Mouse (Mus musculus) megakaryocyte, embryonic 14.5 days (primary cell): ENCODE results near the gene Asb7. TPM values are rescaled to one million over a fixed set of nuclear protein-coding genes. Genes with fewer than 3 reads are reported as not detected.

Source experiments
- H3K27me3 ChIP-seq: replicated peaks from 2 replicates; pipeline ENCODE3; 2012; ENCODE audit warnings: inconsistent platforms
- H3K36me3 ChIP-seq: replicated peaks from 2 replicates; pipeline ENCODE3; 2012; ENCODE audit warnings: low read length, inconsistent platforms, mixed read lengths
- H3K4me1 ChIP-seq: 2 replicates; pipeline ENCODE4 v1.6.1; 2012; ENCODE audit warnings: inconsistent platforms
- H3K4me3 ChIP-seq: replicated peaks from 2 replicates; pipeline ENCODE3; 2012; ENCODE audit warnings: moderate library complexity, mild to moderate bottlenecking, inconsistent platforms
- H3K9me3 ChIP-seq: 2 replicates; pipeline ENCODE4 v1.6.1; 2012; ENCODE audit warnings: inconsistent platforms
- FLI1 ChIP-seq: IDR thresholded peaks from 2 replicates; pipeline ENCODE4 v1.6.1; 2012; ENCODE audit warnings: low read length, inconsistent platforms, mixed read lengths
- GATA1 ChIP-seq: IDR thresholded peaks from 3 replicates; pipeline ENCODE4 v1.6.1; 2012; ENCODE audit warnings: mixed read lengths, low read length, inconsistent platforms, borderline replicate concordance
- polyA plus RNA-seq: library from polyadenylated mRNA; stranded (reverse); fragments of >175 nt; gene quantifications from 2 replicates; pipeline ENCODE4 v1.2.3, GENCODE M21; 2012; ENCODE audit warnings: low replicate concordance; ENCODE audit not compliant: insufficient read depth

The Asb7 gene
- 6.7 and 12.0 TPM in 2 replicates for polyA plus RNA-seq

DNA sequence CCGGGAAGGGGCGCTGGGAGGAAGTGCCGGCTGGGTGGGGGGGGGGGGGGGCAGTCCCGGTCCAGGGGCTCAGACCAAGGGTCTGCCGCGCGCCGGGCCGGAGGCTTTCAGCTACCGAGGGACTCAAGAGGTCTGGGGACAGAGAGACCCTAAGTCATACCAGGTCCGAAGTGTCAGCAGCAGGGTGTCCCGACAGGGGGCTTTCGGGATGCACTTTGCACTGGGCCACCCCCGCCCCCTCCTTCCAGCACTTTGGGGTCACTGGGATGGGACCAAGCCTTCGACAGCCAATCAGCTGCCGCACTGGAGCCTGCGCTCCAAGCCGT is at the start of gene Asb7:
TSS of gene Asb7 (minus strand) at position 303 of the 326 bp plus-strand sequence.
- Histone ChIP-seq H3K27me3 (no peaks in the 10 kb centered on the region), H3K9me3 (no peaks in the 10 kb centered on the region), H3K36me3 (peaks cover 31% of the 10 kb centered on the region), H3K4me1 (peaks cover 28% of the 10 kb centered on the region), H3K4me3 (peak within 1 kb of the TSS; percentile 100)
- TF ChIP-seq FLI1 (no peak), GATA1 (no peak)

DNA sequence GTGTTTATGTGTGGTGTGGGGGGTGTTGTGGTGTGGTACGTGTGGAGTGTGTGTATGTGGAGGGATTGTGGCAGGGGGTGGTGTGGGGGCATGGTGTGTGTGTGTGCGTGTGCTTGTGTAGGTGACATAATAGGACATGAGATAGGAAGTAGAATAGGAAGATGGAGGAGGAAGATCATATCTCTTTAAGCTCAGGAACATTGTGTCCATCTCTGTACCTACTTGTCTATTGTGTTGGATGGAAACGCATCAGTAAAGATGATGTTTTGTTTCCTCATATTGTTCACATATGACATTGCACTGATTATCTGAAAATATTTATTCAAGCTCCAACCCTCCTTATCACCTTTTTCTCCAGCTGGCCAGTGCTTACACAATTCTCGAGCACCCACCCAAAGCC is 48.0 kb upstream of the Asb7 start:
- peaks cover 8% of the 10 kb centered on the region; the same call in 1 of the 2 replicates for H3K9me3 ChIP-seq

GRCm38 (mm10) chr7:66734993-66735392 is 45.6 kb upstream of the Asb7 start:
- Histone ChIP-seq H3K4me3 (no peak overlapping the region), H3K4me1 (no peaks in the 10 kb centered on the region), H3K36me3 (no peaks in the 10 kb centered on the region), H3K27me3 (peaks cover 3% of the 10 kb centered on the region), H3K9me3 (peaks cover 8% of the 10 kb centered on the region; the same call in 1 of the 2 replicates)
- TF ChIP-seq FLI1, result no peak
- TF ChIP-seq GATA1, result no peak

More for the DNA sequence above, 48.0 kb upstream of the Asb7 start:
- 0 out of 2 replicates have a peak, but pooled peaks cover 4% of the 10 kb centered on the region for H3K4me1 ChIP-seq
- TF ChIP-seq FLI1, result no peak
- no peak for TF ChIP-seq GATA1
- H3K36me3 ChIP-seq, result no peaks in the 10 kb centered on the region
- H3K4me3 ChIP-seq, result no peak overlapping the region
- H3K27me3 ChIP-seq, result peaks cover 7% of the 10 kb centered on the region

- Histone ChIP-seq H3K36me3 (no peaks in the 10 kb centered on the region), H3K27me3 (peaks cover 3% of the 10 kb centered on the region), H3K4me1 (no peaks in the 10 kb centered on the region), H3K9me3 (peaks cover 8% of the 10 kb centered on the region; the same call in 1 of the 2 replicates), H3K4me3 (no peak overlapping the region)
- no peak for TF ChIP-seq GATA1
- TF ChIP-seq FLI1, result no peak
Observed at GRCm38 (mm10) chr7:66734466-66734865, 45.1 kb upstream of the Asb7 start.

DNA sequence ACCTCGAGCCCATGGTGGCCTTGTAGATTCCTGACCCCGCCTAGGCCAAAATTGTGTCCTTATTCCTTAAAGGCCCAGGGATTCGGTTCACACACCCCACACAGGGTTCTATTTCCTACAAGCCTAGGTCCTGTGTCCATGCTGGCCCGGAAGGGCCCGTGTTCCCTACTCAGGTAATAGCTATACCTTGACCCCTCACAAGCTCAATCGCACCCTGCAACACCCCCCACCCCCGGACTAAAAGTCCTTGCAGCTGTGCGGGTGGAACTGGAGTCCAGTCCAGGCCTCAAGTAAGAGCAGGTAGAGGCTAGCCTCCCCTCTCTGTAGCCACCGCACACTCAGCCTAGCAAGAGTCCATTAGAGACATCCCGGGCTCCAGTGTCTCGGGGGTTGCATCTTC is 44.5 kb upstream of the Asb7 start:
- H3K27me3 ChIP-seq, result peaks cover 3% of the 10 kb centered on the region
- TF ChIP-seq FLI1 (no peak), GATA1 (no peak)
- H3K4me3 ChIP-seq, result no peak overlapping the region

DNA sequence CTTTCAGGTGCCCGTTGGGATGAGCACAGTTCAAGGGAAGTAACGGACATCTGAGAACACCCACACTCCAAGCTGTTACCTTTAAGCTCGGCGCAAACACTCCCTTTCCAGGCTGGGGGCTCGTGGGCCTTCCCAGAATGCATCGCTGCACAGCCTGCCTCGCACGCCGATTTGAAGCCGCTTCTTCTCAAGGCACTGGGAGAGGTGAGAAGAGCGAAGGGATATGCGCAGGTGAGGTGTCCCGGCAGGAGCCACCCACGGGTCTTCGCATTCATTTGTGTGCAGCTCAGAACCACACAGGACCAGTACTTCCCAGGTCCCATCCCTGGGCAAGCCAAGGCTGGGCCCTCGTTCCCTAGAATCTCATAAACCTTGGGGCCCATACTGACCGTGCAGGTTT is 44.0 kb upstream of the Asb7 start:
- Histone ChIP-seq H3K9me3 (peaks cover 8% of the 10 kb centered on the region; the same call in 1 of the 2 replicates), H3K36me3 (no peaks in the 10 kb centered on the region), H3K4me1 (no peaks in the 10 kb centered on the region), H3K27me3 (peaks cover 3% of the 10 kb centered on the region), H3K4me3 (no peak overlapping the region)
- TF ChIP-seq GATA1 (no peak), FLI1 (no peak)

More for the DNA sequence above, 44.5 kb upstream of the Asb7 start:
- Histone ChIP-seq H3K9me3 (peaks cover 8% of the 10 kb centered on the region; the same call in 1 of the 2 replicates), H3K36me3 (no peaks in the 10 kb centered on the region), H3K4me1 (no peaks in the 10 kb centered on the region)

DNA sequence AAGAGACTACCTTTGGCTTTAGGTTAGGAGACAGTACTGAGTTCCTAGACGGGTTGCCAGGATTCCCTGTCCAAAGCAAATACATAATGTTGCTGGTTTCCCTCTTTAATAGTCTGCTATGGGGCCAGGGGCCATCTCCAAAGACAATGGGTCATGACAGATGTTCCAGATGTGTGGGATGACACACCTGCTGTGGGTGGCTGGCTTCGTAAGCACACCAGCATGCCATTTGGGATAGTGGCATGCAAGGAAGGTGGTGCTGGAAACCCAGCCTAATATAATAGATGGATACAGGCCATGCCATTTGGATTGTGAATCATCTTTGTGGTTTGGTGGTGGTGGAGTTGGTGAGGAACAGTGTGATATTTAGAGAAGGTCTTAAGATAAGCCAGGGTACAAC is 39.8 kb upstream of the Asb7 start:
- Histone ChIP-seq H3K4me3 (no peak overlapping the region), H3K27me3 (no peaks in the 10 kb centered on the region), H3K36me3 (no peaks in the 10 kb centered on the region), H3K4me1 (peaks cover 4% of the 10 kb centered on the region; the same call in 1 of the 2 replicates), H3K9me3 (peaks cover 5% of the 10 kb centered on the region; the same call in 1 of the 2 replicates)
- TF ChIP-seq FLI1, result no peak
- no peak for TF ChIP-seq GATA1

DNA sequence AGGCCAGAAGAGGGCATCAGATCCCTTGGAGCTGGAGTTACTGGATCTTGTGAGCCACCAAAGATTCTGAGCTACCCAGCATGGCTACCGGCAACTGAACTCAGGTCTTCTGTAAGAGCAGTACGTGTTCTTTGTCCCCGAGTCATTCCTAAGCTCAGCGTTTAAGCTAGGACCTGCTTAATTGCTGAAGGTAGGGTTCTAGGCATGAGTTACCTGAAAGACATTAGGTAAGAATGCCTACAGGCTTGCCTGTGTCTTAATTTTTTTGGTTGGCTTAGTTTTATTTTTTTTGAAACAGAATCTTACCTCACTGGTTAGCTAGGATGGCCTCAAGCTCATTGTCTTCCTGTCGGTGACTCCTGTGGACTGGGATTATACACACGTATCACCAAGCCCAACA is 38.7 kb upstream of the Asb7 start:
- no peaks in the 10 kb centered on the region for H3K9me3 ChIP-seq
- no peaks in the 10 kb centered on the region for H3K27me3 ChIP-seq
- H3K4me3 ChIP-seq, result no peak overlapping the region
- peaks cover 6% of the 10 kb centered on the region for H3K36me3 ChIP-seq
- TF ChIP-seq GATA1 (no peak), FLI1 (no peak)
- H3K4me1 ChIP-seq, result peaks cover 4% of the 10 kb centered on the region; the same call in 1 of the 2 replicates

DNA sequence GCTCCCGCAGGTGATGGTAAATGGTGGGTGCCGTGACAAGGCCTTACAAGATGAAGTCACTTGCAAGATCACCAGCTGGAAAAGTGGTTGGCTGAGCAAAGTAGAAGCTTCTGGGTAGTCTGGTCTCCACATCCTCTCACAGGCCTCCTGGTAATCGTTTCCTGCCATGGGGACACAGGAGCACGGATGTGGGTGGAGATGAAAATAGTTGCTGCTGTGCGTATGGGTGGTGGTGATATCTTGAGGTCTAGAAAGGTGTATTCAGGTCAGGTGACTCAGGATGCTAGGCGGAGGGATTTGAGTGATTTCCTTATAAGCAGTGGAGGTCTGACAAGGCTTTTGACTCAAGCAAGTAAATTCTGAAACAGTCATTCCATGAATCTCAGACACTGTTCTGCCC is 35.6 kb upstream of the Asb7 start:
- peaks cover 13% of the 10 kb centered on the region for H3K36me3 ChIP-seq
- no peaks in the 10 kb centered on the region for H3K27me3 ChIP-seq
- peaks cover 4% of the 10 kb centered on the region; the same call in 1 of the 2 replicates for H3K4me1 ChIP-seq
- TF ChIP-seq FLI1 (no peak), GATA1 (no peak)
- H3K4me3 ChIP-seq, result no peak overlapping the region
- H3K9me3 ChIP-seq, result no peaks in the 10 kb centered on the region

GRCm38 (mm10) chr7:66724514-66724913 is 35.1 kb upstream of the Asb7 start:
- H3K36me3 ChIP-seq, result peaks cover 13% of the 10 kb centered on the region
- no peaks in the 10 kb centered on the region for H3K9me3 ChIP-seq
- H3K27me3 ChIP-seq, result no peaks in the 10 kb centered on the region
- peaks cover 4% of the 10 kb centered on the region; the same call in 1 of the 2 replicates for H3K4me1 ChIP-seq
- TF ChIP-seq FLI1, result no peak
- no peak for TF ChIP-seq GATA1
- H3K4me3 ChIP-seq, result no peak overlapping the region

DNA sequence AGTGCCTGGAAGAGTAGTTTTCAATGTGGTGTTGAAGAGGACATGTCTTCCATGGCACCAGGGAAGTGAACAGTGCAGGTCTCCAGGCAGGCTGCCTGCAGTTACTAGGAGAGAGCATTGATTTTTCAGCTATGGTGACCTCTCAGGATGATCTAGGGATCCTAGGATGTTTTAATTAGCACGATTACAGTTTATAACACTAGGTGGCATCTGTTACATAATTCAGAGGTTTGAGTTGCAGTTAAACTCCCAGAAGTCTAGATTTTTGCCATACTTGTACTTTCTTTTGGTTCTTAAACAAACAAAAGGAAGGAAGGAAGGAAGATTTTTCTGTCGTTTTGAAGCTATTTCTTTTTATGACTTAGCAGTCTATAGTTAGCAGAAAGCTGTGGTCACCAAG is 21.8 kb upstream of the Asb7 start:
- peaks cover 7% of the 10 kb centered on the region for H3K4me1 ChIP-seq
- peaks cover 84% of the 10 kb centered on the region for H3K36me3 ChIP-seq
- H3K4me3 ChIP-seq, result no peak overlapping the region
- H3K9me3 ChIP-seq, result no peaks in the 10 kb centered on the region
- TF ChIP-seq FLI1 (no peak), GATA1 (no peak)
- no peaks in the 10 kb centered on the region for H3K27me3 ChIP-seq
